Mouse (Mus musculus) urinary bladder, adult 18-20 months (tissue): ENCODE measurements around the gene Hpd.
A peak's percentile ranks its signal among the peaks of the same experiment; 100 is the strongest.

Experiments used
- DNase-seq, 2 experiments: peaks; one replicate each; pipeline ENCODE4 v3.0.0; 2022; ENCODE audit warnings: low spot score in 2 of 2, mixed read lengths in 2 of 2

Gene Hpd

DNA sequence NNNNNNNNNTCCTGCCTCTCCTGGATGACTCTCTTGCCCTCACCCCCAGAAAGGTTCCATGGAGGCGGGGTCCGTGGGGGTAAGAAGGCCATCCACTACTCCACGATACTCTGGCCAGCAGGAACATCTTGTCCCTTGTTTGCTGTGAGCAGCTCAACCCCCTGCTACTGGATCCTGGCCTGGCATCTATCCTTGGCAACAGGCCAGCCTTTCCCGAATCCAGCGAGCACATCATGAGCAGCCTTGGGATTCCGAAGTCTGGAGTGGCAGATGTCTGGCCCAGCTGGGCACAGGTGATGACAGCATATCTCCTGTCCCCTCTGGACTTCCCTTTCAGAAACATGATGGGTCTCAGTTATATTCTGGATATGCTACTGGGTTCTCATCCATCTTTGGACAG lies 3.4 kb upstream of the Hpd start:
- no peak for DNase-seq

DNA sequence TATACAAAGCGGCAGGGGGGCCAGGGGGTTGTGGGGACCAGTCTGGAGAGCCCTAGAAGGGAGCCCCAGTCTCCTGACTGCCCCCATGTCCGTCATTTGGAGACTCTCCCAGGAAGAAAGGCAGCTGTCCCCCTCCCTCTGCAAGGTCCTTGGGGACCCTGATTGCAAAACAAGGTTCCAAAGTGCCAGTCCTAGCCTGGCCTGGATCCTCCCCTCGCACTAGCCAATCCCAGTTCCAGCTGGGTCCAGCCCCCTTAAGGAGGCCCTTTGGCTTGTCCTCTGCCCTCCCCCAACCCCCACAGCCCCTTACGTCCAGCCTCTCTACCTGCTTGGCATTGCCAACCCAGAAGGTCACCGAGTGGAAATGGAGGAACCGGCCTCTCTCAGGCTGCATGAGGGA lies 991 bp downstream of the Hpd start:
- DNase-seq = no peak

DNA sequence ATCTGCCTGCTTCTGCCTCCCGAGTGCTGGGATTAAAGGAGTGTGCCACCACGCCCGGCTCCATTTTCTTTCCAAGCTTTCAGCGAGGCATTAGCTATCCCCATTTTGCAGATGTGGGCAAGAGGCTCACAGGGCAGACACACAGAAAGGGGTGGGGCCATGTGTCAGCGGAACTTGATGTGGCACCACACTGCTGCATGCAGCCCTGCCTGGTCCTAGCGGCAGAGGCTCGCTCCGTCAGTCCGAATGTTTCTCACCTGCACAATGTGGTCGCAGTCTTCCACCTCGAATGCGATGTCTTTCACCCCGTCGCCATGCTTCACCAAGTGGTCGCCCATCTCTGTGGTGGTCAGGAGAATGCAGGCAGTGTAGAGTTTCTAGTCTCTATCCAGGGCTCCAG lies 2.1 kb downstream of the Hpd start:
- no peak for DNase-seq

DNA sequence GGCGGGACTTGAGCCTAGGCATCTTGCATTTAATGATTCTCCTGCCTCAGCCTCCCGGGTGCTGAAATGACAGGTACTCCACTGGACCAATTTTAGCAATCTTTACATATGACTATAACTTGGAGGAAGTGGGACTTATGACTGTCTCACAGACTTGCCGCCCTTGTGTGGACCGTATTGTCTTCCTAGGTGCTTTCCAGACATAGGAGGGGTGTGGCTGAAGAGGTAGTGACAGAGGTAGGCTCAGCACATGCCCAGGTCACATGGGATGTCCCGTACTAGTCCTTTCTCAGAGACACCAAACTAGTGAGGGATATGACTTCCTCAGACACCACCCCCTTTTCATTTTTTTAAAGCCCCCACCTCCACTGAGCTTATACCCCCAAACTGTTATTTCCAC lies 3.7 kb downstream of the Hpd start:
- DNase-seq = no peak

DNA sequence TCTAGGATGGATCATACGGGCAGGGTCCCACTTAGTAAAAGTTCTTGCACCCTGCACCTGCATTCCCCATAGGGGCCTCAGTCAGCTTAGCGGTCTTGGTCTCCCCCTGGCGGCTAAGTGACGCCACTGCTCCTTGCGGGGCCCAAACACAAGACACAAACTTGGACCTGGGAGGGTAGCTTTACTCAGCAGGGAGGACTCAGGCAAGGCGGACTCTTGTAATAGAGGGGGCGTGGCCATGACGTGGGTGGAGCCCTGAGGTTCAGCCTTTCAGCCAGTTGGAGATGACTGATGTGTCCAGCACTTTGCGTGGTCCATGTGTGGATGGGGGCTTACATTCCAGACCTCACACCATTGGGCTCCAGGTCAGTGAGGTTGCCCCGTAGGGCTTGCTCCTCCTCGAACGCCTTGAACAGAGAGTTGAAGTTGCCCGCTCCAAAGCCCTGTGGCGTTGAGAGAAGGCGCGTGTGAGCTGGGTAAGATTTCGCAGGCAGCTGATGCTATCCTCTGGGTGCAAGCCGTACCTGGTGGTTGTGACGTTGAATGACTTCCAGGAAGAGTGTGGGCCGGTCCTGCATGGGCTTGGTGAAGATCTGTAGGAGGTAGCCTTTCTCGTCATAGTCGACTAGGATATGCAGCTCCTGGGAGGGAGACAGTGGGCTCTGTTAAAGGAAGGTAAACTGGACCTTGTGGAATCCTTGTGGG lies 10.7 kb downstream of the Hpd start:
- DNase-seq = peak; percentile 79 to 82

DNA sequence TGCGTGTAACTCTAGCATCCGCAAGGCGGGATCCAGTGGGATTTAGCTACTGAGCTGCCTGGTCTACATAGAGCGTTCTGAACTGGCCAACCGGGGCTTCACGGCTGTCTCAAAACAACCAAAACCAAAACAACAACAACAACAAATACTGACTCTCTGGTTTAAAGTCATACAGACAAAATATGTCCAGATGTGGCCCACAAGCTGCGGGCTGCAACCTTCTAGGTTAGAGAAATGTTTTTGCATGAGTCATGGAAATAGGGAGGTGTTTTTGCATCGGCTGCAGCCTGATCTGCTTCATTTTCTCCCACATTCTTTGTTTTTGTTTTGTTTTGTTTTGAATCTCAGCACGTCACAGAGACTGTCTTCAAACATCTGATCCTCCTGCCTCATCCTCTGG lies 12.2 kb downstream of the Hpd start:
- no peak for DNase-seq

DNA sequence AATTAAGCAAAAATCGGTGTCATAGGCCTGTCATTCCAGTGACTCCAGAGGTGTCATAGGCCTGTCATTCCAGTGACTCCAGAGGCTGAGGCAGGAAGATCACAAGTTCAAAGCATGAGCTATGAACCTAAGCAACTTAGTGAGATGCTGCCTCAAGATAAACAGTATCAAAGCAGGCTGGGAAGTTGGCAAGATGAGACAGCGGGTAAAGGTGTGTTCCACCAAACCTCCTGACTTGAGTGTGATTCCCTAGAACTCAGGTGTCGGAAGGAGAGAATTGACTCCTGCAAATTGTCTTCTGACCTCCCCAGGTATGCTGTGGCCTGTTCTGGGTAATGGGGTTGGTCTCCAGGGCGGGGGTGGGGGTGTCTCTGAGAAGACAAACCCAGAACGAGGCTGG lies 13.2 kb downstream of the Hpd start, which contains the start of gene Psmd9:
Psmd9 (plus strand) TSS at position 130 of the 400 bp plus-strand sequence.
- DNase-seq = no peak

DNA sequence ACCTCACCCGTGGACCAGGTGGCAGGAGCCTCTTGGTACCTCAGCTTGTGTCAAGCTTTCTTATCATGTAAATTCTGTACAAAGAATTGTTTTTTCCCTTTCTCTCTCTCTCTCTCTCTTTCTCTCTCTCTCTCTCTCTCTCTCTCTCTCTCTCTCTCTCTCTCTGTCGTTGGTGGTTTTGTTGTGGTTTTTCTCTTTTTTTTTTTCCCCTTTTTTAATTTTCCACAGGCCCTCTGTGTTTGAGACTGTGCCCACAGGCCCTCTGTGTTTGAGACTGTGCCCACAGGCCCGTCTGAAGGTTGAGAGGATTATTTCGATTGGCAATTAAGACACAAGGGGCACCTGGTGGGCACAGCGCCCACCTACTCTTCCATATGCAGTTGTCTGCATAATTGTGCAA lies 14.9 kb downstream of the Hpd start:
- no peak for DNase-seq

DNA sequence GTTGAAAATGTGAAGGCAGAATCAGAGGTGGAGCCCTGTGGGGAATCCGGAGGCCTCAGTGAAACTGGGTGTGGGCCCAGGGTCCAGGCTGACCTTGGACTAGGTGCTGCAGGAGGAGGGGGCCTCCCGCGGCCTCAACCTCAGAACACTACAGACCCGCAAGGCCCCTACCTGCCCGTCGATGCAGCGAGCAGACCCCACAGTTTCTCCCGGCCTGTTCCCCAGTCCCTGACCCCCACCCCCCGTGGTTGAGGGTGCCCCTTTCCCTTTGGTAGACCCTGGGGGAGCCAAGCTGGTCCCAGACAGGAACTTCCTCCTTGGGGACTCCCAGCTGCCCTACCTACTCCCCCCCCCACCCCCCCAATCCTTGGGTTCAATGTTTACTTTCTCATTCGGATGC lies 16.1 kb downstream of the Hpd start:
- no peak for DNase-seq

DNA sequence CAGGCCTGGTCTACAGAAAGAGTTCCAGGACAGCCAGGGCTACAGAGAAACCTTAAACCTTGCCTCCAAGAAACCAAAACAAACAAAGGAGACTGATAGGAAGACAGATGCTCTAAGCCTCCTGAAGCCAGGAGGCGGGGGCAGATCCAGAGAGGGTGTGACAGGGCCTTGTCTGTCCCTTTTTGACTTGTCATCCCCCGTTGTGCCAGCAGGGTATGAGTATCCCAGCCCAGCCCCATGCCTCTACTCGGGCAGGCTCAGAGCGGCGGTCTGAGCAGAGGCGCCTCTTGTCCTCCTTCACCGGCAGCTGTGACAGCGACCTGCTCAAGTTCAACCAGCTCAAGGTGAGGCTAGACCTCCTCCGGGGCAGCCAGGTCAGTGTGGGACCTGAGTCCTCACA lies 19.6 kb downstream of the Hpd start:
- DNase-seq = no peak

DNA sequence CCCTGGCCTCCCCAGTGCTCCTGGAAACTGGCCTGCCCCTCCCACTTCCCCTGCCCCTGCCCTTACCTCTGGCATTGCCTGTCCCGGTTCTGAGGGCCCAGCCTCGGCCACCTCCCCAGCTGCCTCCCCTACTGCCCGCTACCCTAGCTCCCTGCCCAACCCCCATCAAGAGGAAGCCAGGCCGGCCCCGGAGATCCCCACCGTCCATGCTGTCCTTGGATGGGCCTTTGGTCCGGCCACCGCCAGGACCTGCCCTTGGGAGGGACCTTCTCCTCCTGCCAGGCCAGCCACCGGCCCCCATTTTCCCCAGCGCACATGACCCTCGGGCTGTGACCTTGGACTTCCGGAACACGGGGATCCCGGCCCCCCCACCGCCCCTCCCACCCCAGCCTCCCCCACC lies 22.2 kb downstream of the Hpd start:
- no peak for DNase-seq

DNA sequence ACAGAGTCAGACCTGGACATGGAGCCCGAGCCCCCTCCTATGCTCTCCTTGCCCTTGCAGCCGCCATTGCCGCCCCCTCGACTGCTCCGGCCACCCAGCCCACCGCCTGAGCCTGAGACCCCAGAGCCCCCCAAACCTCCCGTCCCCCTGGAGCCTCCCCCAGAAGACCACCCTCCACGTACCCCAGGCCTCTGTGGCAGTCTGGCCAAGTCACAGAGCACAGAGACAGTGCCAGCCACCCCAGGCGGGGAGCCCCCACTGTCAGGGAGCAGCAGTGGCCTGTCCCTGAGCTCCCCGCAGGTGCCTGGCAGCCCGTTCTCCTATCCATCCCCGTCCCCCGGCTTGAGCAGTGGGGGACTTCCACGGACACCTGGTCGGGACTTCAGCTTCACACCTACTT lies 22.7 kb downstream of the Hpd start:
- DNase-seq = no peak

DNA sequence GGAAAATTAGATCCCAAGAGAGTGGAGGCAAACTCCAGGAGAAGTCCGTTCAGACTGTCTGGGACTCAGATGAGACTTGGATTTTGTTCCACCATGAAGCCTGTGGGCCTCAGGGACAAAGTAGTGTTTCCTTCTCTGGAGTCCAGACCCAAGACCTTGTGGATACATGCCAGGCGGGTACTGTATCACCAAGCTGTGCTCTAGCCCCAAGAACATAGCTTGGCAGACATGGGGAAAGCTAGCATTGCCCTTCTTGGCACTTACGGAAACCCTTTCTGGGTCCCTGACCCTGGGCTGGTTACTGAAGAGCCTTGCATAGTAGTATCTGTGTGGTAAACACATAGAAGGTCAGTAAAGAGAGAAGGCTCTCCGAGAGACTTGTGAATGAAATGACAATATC lies 23.1 kb downstream of the Hpd start:
- no peak for DNase-seq

DNA sequence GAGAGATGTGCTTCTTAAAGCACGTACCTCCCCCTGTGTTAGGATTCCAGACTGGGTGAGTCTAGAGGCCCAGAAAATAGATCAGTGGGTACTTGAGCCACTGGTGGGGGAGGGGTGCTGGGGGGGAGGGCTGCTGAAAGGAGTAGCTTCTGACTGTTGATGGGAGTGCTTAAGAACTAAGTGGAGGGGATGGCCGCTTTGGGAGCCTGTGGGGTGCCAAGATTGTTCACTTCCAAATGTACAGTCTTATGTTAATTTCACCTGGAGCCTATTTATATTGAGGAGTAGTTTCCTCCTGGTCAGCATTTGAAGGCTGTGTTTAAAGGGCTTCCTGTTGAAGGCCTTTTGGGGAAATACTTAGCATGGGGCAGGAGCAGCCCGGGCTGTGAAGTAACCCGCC lies 24.6 kb downstream of the Hpd start:
- no peak for DNase-seq

DNA sequence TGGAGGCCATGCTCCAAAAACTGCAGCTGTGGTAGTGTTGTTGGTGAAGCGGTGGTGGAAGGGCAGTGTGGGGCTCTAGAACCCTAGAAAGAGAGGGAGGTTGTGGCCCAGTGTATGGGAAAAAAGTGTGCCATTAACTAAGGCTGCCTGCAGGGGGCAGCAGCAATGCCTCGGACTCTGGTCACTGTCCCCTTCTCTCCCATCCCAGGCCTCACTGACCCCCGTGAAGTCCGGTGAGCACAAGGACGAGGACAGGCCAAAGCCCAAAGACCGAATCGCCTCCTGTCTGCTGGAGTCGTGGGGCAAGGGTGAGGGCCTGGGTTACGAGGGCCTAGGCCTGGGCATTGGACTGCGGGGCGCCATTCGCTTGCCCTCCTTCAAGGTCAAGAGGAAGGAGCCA lies 25.8 kb downstream of the Hpd start:
- DNase-seq = no peak

DNA sequence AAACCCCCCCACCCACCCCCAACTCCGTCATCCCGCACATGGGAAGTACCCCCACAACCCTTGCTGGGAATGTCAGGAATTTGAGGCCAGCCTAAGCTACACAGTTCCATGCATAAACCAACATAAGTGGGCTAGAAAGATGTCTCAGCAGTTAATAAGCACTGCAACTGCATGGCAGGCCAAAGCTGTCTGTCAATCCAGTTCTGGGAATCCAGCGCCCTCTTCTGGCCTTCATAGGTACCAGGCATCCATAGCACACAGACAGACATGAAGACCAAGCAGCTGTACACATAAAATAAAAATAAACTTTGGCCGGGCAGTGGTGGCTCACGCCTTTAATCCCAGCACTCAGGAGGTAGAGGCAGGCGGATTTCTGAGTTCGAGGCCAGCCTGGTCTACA lies 27.1 kb downstream of the Hpd start:
- DNase-seq = no peak

DNA sequence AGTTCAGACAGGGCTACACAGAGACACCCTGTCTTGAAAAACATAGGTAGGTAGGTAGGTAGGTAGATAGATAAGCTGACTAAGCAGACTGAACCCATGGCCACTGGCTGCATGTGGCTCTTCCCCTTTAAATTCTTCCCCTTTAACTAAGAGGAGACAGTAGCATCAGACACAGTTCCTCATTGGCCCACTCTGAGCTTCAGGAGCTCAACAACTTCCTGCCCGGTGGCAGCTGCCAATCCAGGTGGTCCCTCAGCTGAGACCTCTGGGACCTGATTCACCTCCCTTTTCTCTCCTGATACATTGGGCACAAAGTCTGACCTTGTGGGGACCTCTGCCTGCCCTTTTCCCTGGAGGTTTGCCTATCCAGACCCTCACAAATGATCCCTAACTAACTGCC lies 29.6 kb downstream of the Hpd start:
- DNase-seq = no peak

DNA sequence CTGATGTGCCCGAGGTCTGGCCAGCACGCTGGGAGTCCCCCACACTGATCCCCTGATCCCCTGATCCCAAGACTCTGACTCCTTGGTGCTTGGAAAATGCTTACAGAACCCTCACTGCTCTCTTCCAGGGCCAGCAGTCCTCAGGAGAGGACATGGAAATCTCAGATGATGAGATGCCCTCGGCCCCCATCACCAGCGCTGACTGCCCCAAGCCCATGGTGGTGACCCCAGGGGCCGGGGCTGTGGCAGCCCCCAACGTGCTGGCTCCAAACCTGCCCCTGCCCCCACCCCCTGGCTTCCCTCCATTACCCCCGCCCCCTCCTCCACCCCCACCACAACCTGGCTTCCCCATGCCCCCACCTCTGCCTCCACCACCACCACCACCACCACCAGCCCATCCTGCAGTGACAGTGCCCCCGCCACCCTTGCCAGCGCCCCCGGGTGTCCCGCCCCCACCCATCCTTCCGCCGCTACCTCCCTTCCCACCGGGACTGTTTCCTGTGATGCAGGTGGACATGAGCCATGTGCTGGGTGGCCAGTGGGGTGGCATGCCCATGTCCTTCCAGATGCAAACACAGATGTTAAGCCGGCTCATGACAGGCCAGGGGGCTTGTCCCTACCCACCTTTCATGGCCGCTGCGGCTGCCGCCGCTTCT lies 30.7 kb downstream of the Hpd start:
- DNase-seq = no peak

DNA sequence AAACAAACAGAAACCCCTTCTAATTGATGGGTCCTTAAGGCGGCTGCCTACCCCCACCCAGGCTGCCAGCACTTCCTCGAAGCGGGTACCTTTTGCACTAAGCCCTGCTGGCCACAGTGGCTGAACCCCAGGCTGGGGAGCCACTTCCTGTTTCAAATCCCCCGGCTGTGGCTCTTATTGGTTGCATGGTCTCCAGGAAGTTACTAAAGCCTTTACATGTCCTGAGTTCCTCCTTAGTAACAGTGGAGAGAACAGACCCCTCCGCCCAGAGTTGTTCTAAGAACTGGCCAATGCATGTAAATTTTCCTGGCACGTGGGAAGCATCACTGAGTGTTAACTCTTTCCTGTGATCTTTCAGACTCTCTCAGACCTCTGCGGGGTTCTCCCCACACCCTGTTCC lies 31.4 kb downstream of the Hpd start:
- no peak for DNase-seq

DNA sequence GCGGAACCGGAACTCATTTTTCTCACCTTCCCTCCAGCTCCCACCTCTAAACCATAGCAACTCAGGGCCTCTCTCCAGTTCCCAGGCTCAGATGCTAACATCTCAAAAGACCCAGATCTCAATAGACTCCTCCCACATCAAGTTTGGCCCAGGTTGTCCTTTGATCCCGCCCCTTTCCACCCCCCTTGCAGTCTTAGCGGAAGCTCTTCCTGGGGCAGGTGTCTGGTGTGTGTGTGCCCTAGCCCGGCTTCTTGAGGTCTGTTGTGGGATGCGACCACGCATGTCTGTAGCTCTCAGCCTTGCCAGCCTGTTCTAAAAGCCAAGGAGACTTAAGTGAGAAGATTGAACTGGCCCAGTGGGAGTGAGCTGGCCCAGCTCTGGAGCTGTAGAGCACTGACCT lies 31.9 kb downstream of the Hpd start:
- DNase-seq = no peak

DNA sequence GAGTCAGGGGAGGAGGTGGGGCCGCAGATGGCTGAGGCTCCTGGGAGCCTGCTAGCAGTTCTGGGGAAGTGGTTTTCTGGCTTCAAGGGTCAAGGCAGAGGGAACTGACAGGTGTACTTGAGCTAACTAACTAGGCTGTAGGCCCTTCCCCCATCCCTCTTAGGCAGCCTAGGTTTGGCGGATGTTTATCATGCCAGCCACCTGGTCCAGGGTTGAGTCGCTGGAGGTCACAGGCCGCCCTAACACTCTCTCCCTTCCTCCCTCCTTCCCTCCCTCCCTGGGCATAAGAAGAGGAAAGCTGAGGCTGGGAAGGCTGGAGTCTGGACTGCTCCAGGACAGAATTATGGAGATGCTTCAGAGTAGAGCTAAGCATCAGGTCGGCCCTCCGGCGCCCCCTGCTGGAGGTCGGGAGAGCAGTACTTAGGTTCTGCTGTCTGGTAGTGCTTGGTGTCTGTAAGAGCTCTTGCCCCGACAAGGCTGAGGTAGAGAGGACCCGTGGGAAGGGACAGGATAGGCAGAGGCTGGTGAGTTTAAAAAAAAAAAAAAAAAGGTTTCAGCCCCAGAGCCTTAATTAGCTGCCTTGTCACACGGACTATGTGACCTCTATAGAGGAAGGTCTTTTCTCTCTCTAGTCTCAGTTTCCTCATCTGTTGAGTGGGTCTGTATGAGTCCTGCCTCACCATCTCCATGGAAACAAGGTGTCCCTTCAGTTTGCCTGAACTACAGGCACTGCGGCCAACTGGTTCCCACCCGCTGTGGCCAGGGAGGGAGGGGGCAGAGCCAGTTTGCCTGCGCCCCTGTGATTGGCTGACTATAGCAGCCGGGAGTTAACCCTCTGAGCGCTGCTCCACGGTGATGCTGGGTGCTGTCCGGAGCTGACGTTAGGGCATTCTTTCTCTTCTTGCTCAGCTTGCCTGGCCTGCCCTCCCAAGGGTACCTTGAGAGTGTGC lies 32.8 kb downstream of the Hpd start:
- DNase-seq = peak; percentile 82 to 86

DNA sequence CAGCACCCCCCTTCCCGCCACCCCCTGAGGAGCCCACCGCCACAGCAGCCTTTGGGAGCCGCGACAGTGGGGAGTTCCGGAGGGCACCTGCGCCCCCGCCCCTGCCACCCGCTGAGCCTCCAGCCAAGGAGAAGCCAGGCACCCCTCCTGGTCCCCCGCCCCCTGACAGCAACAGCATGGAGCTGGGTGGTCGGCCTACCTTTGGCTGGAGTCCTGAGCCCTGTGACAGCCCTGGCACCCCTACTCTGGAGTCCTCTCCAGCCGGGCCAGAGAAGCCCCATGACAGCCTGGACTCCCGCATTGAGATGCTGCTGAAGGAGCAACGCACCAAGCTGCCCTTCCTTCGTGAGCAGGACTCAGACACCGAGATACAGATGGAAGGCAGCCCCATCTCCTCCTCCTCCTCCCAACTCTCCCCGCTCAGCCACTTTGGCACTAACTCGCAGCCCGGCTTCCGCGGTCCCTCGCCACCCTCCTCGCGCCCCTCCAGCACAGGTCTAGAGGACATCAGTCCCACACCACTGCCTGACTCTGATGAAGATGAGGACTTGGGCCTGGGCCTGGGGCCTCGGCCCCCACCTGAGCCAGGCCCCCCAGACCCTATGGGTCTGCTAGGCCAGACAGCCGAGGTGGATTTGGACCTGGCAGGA lies 34.3 kb downstream of the Hpd start:
- DNase-seq = no peak
